Mouse (Mus musculus) kidney, adult 2 months (tissue): ENCODE measurements around the gene Arl8b.

Experiments used
- CTCF ChIP-seq: fragments of 200-500 bp; conservative IDR thresholded peaks from 2 replicates; pipeline ENCODE4 v1.5.1; 2011; ENCODE audit warnings: low read depth, mild to moderate bottlenecking, control low read depth, low read length, moderate library complexity, mixed read lengths; ENCODE audit not compliant: insufficient read depth, insufficient read length
- POLR2A ChIP-seq: fragments of 200-500 bp; IDR thresholded peaks from one replicate; pipeline ENCODE4 v1.6.1; 2011; ENCODE audit warnings: low read depth, low read length, control low read depth

DNA sequence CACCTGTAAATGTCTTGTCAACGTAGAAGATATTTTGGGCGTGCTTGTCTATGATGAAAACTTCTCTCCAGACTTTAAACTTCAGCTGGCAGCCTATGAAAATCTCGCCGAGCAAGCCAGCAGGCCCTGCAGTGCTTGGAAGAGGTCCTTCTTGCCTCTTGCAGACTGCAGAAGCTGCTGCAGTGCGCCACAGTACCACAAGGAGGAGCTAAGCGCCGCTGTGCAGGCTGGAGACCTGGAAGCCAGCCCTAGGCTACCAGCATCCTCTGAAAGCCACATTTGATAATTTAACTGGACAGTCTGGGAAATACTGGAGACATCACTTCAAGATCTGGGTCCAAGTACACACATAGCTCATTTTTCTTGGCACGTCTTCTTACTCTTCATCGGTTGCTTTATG is 10.0 kb upstream of the Arl8b start:
- no peak for TF ChIP-seq POLR2A
- peak; percentile 95 for TF ChIP-seq CTCF
